Mouse (Mus musculus) thymus, adult 2 months (tissue): ENCODE measurements around the gene Tmem95. TPM values are rescaled to one million over a fixed set of nuclear protein-coding genes. Genes with fewer than 3 reads are reported as not detected.
A peak's percentile ranks its signal among the peaks of the same experiment; 100 is the strongest.

Experiments
- DNase-seq: peaks from one replicate; pipeline ENCODE4 v3.0.0; 2021
- H3K27ac ChIP-seq: fragments of 200-500 bp; 2 replicates; pipeline ENCODE4 v1.5.1; 2012; ENCODE audit warnings: low read length, control low read depth; ENCODE audit not compliant: control insufficient read depth, insufficient read depth
- H3K27me3 ChIP-seq: fragments of 200-500 bp; 2 replicates; pipeline ENCODE4 v1.6.1; 2012; ENCODE audit warnings: mild to moderate bottlenecking, low read length, moderate library complexity, mixed read lengths; ENCODE audit not compliant: control insufficient read depth, insufficient read depth
- H3K36me3 ChIP-seq: fragments of 200-500 bp; 2 replicates; pipeline ENCODE4 v1.6.1; 2012; ENCODE audit warnings: mild to moderate bottlenecking, low read length, moderate library complexity; ENCODE audit not compliant: control insufficient read depth, insufficient read depth
- H3K4me1 ChIP-seq: fragments of 200-500 bp; replicated peaks from 2 replicates; pipeline ENCODE4 v1.6.1; 2012; ENCODE audit warnings: low read length; ENCODE audit not compliant: control insufficient read depth, insufficient read depth
- H3K4me3 ChIP-seq: fragments of 200-500 bp; 2 replicates; pipeline ENCODE4 v1.5.1; 2012; ENCODE audit warnings: mild to moderate bottlenecking, low read length, control low read depth, moderate library complexity; ENCODE audit not compliant: control insufficient read depth, insufficient read depth
- CTCF ChIP-seq: fragments of 200-500 bp; IDR thresholded peaks from 2 replicates; pipeline ENCODE4 v1.5.1; 2012; ENCODE audit warnings: mild to moderate bottlenecking, control low read depth, low read length, moderate library complexity, borderline replicate concordance; ENCODE audit not compliant: control insufficient read depth, poor library complexity, insufficient read depth; ENCODE audit errors: extremely low read depth
- POLR2A ChIP-seq: fragments of 200-500 bp; IDR thresholded peaks from 2 replicates; pipeline ENCODE4 v1.6.1; 2012; ENCODE audit warnings: mild to moderate bottlenecking, low read length, control low read depth, moderate library complexity; ENCODE audit not compliant: control insufficient read depth, poor library complexity, insufficient read depth; ENCODE audit errors: extremely low read depth
- WGBS: fragments of 180-500 bp; shearing (Covaris S2); methylation state at CpG from one replicate; pipeline ENCODE4 v1.1.7; 2018; 5-methylcytosine and 5-hydroxymethylcytosine counted together
- polyA plus RNA-seq: library from polyadenylated mRNA; depleted of rRNA; stranded (reverse); fragments of >200 nt; gene quantifications from 2 replicates; pipeline ENCODE4 v1.2.3, GENCODE M21; 2012

Gene Tmem95
- polyA plus RNA-seq, 1 experiment = not detected

- Histone ChIP-seq H3K36me3 (no peaks in the 10 kb centered on the region), H3K27ac (peak overlapping the region; percentile 63; the same call in 1 of the 2 replicates), H3K4me1 (peaks cover 48% of the 10 kb centered on the region), H3K27me3 (no peaks in the 10 kb centered on the region), H3K4me3 (no peak overlapping the region)
- WGBS = 72% methylated on average over 9 of the region's 9 CpGs
- DNase-seq = no peak
- TF ChIP-seq CTCF (no peak), POLR2A (no peak)
Measured at GRCm38 (mm10) chr11:69849128-69849527, 28.7 kb downstream of the Tmem95 start.

- H3K36me3 ChIP-seq = no peaks in the 10 kb centered on the region
- WGBS = 98% methylated on average over 6 of the region's 6 CpGs
- peaks cover 42% of the 10 kb centered on the region for H3K4me1 ChIP-seq
- TF ChIP-seq CTCF (no peak), POLR2A (no peak)
- no peak for DNase-seq
- H3K27ac ChIP-seq = no peak overlapping the region
- no peak overlapping the region for H3K4me3 ChIP-seq
- no peaks in the 10 kb centered on the region for H3K27me3 ChIP-seq
Measured at GRCm38 (mm10) chr11:69848021-69848420, 29.8 kb downstream of the Tmem95 start.

- H3K27ac ChIP-seq = peak overlapping the region; percentile 72
- no peaks in the 10 kb centered on the region for H3K27me3 ChIP-seq
- no peaks in the 10 kb centered on the region for H3K36me3 ChIP-seq
- 10% methylated on average over 37 of the region's 37 CpGs for WGBS
- peak overlapping the region; percentile 96 for H3K4me3 ChIP-seq
- DNase-seq = no peak
- TF ChIP-seq POLR2A = 0 out of 2 replicates have a peak, but pooled peaks have one; percentile 7
- no peak for TF ChIP-seq CTCF
- H3K4me1 ChIP-seq = peaks cover 42% of the 10 kb centered on the region
Measured at GRCm38 (mm10) chr11:69846738-69847688, 30.8 kb downstream of the Tmem95 start.

- WGBS = under 1% methylated on average over 36 of the region's 38 CpGs
- H3K4me1 ChIP-seq = peaks cover 39% of the 10 kb centered on the region
- H3K27ac ChIP-seq = peak within 1 kb of the TSS; percentile 72
- no peaks in the 10 kb centered on the region for H3K27me3 ChIP-seq
- peak; percentile 63; the same call in 1 of the 2 replicates for TF ChIP-seq POLR2A
- peak; percentile 28; the same call in 1 of the 2 replicates for TF ChIP-seq CTCF
- DNase-seq = peak; percentile 95
- peak within 1 kb of the TSS; percentile 96 for H3K4me3 ChIP-seq
- no peaks in the 10 kb centered on the region for H3K36me3 ChIP-seq
Measured at GRCm38 (mm10) chr11:69846198-69846680, 31.6 kb downstream of the Tmem95 start, which contains the start of gene Plscr3. TSS of gene Plscr3 (plus strand) at chr11:69846376.

- Histone ChIP-seq H3K36me3 (no peaks in the 10 kb centered on the region), H3K27ac (no peak overlapping the region), H3K27me3 (no peaks in the 10 kb centered on the region), H3K4me1 (peaks cover 24% of the 10 kb centered on the region), H3K4me3 (peak overlapping the region; percentile 53)
- no peak for DNase-seq
- TF ChIP-seq POLR2A = no peak
- TF ChIP-seq CTCF = no peak
- WGBS = 1% methylated on average over 7 of the region's 7 CpGs
Measured at GRCm38 (mm10) chr11:69838714-69839104, 39.1 kb downstream of the Tmem95 start.

- Histone ChIP-seq H3K27me3 (no peaks in the 10 kb centered on the region), H3K4me3 (peak within 1 kb of the TSS; percentile 53), H3K27ac (no peak within 1 kb of the TSS), H3K36me3 (no peaks in the 10 kb centered on the region), H3K4me1 (peaks cover 28% of the 10 kb centered on the region)
- peak; percentile 84 for DNase-seq
- under 1% methylated on average over 34 of the region's 34 CpGs for WGBS
- TF ChIP-seq CTCF (0 out of 2 replicates have a peak, but pooled peaks have one; percentile 18), POLR2A (0 out of 2 replicates have a peak, but pooled peaks have one; percentile 21)
Measured at GRCm38 (mm10) chr11:69837952-69838713, 39.7 kb downstream of the Tmem95 start, which contains the start of gene Tmem256. TSS of gene Tmem256 (plus strand) at chr11:69838514.
